Mouse (Mus musculus): Measurements from ENCODE around the gene Fut8. TPM values are rescaled to one million over a fixed set of nuclear protein-coding genes. Genes with fewer than 3 reads are reported as not detected.

The Fut8 gene
- polyA plus RNA-seq, 1 experiment from 2014 or later, result 35.5 TPM

- Histone ChIP-seq H3K27me3 (ENCODE audit: control insufficient read depth, insufficient read depth, low read length) (no peaks in the 10 kb centered on the region), H3K4me1 (ENCODE audit: control insufficient read depth, insufficient read depth, low read length) (no peaks in the 10 kb centered on the region), H3K27ac (ENCODE audit: low read length) (no peak overlapping the region), H3K9ac (replicated peaks; ENCODE audit: low read depth, low read length) (no peak overlapping the region), H3K4me2 (replicated peaks; ENCODE audit: low read depth, low read length) (no peak overlapping the region), H3K36me3 (ENCODE audit: control insufficient read depth, insufficient read depth, low read length) (no peaks in the 10 kb centered on the region), H3K9me3 (ENCODE audit: control insufficient read depth, low read depth, low read length) (no peaks in the 10 kb centered on the region), H3K4me3 (ENCODE audit: low read depth, low read length) (no peak overlapping the region)
- WGBS, result 65% methylated on average over 6 of the region's 6 CpGs
- no peak for ATAC-seq (ENCODE audit: insufficient number of reproducible peaks, insufficient read depth, low FRiP score, low read depth)
Measured at GRCm38 (mm10) chr12:77213896-77214564, 23.9 kb upstream of the Fut8 start.

- no peaks in the 10 kb centered on the region for H3K36me3 ChIP-seq (ENCODE audit: control insufficient read depth, insufficient read depth, low read length)
Measured at GRCm38 (mm10) chr12:77214565-77214909, 23.4 kb upstream of the Fut8 start.

GRCm38 (mm10) chr12:77216511-77217192, 21.3 kb upstream of the Fut8 start:
- WGBS, result 67% methylated on average over 11 of the region's 11 CpGs

More at GRCm38 (mm10) chr12:77214565-77214909, 23.4 kb upstream of the Fut8 start:
- Histone ChIP-seq H3K27me3 (ENCODE audit: control insufficient read depth, insufficient read depth, low read length) (no peaks in the 10 kb centered on the region), H3K4me3 (ENCODE audit: low read depth, low read length) (no peak overlapping the region), H3K27ac (ENCODE audit: low read length) (no peak overlapping the region), H3K9ac (replicated peaks; ENCODE audit: low read depth, low read length) (no peak overlapping the region), H3K9me3 (ENCODE audit: control insufficient read depth, low read depth, low read length) (no peaks in the 10 kb centered on the region), H3K4me1 (ENCODE audit: control insufficient read depth, insufficient read depth, low read length) (no peaks in the 10 kb centered on the region), H3K4me2 (replicated peaks; ENCODE audit: low read depth, low read length) (no peak overlapping the region)
- 85% methylated on average over 3 of the region's 3 CpGs for WGBS
- ATAC-seq (ENCODE audit: insufficient number of reproducible peaks, insufficient read depth, low FRiP score, low read depth), result no peak

GRCm38 (mm10) chr12:77220616-77221015, 17.3 kb upstream of the Fut8 start:
- H3K4me3 ChIP-seq (ENCODE audit: low read depth, low read length), result no peak overlapping the region
- WGBS, result 65% methylated on average over 5 of the region's 5 CpGs
- no peak overlapping the region for H3K9ac ChIP-seq (replicated peaks; ENCODE audit: low read depth, low read length)
- no peaks in the 10 kb centered on the region for H3K36me3 ChIP-seq (ENCODE audit: control insufficient read depth, insufficient read depth, low read length)
- H3K27ac ChIP-seq (ENCODE audit: low read length), result no peak overlapping the region
- no peaks in the 10 kb centered on the region for H3K9me3 ChIP-seq (ENCODE audit: control insufficient read depth, low read depth, low read length)
- no peaks in the 10 kb centered on the region for H3K27me3 ChIP-seq (ENCODE audit: control insufficient read depth, insufficient read depth, low read length)
- H3K4me1 ChIP-seq (ENCODE audit: control insufficient read depth, insufficient read depth, low read length), result no peaks in the 10 kb centered on the region
- no peak overlapping the region for H3K4me2 ChIP-seq (replicated peaks; ENCODE audit: low read depth, low read length)
- no peak for ATAC-seq (ENCODE audit: insufficient number of reproducible peaks, insufficient read depth, low FRiP score, low read depth)

More at GRCm38 (mm10) chr12:77216511-77217192, 21.3 kb upstream of the Fut8 start:
- no peaks in the 10 kb centered on the region for H3K9me3 ChIP-seq (ENCODE audit: control insufficient read depth, low read depth, low read length)
- no peak overlapping the region for H3K4me2 ChIP-seq (replicated peaks; ENCODE audit: low read depth, low read length)
- H3K36me3 ChIP-seq (ENCODE audit: control insufficient read depth, insufficient read depth, low read length), result no peaks in the 10 kb centered on the region
- H3K4me3 ChIP-seq (ENCODE audit: low read depth, low read length), result no peak overlapping the region
- no peaks in the 10 kb centered on the region for H3K4me1 ChIP-seq (ENCODE audit: control insufficient read depth, insufficient read depth, low read length)
- no peak overlapping the region for H3K9ac ChIP-seq (replicated peaks; ENCODE audit: low read depth, low read length)
- H3K27me3 ChIP-seq (ENCODE audit: control insufficient read depth, insufficient read depth, low read length), result no peaks in the 10 kb centered on the region
- ATAC-seq (ENCODE audit: insufficient number of reproducible peaks, insufficient read depth, low FRiP score, low read depth), result no peak
- no peak overlapping the region for H3K27ac ChIP-seq (ENCODE audit: low read length)

- WGBS, result 83% methylated on average over 6 of the region's 6 CpGs
- no peak for ATAC-seq (ENCODE audit: insufficient number of reproducible peaks, insufficient read depth, low FRiP score, low read depth)
- no peak overlapping the region for H3K9ac ChIP-seq (replicated peaks; ENCODE audit: low read depth, low read length)
Measured at GRCm38 (mm10) chr12:77222272-77222874, 15.6 kb upstream of the Fut8 start.

GRCm38 (mm10) chr12:77223595-77223994, 14.3 kb upstream of the Fut8 start:
- no peaks in the 10 kb centered on the region for H3K36me3 ChIP-seq (ENCODE audit: control insufficient read depth, insufficient read depth, low read length)
- no peaks in the 10 kb centered on the region for H3K4me1 ChIP-seq (ENCODE audit: control insufficient read depth, insufficient read depth, low read length)
- ATAC-seq (ENCODE audit: insufficient number of reproducible peaks, insufficient read depth, low FRiP score, low read depth), result no peak
- no peak overlapping the region for H3K9ac ChIP-seq (replicated peaks; ENCODE audit: low read depth, low read length)
- no peak overlapping the region for H3K27ac ChIP-seq (ENCODE audit: low read length)
- no peaks in the 10 kb centered on the region for H3K27me3 ChIP-seq (ENCODE audit: control insufficient read depth, insufficient read depth, low read length)
- no peak overlapping the region for H3K4me2 ChIP-seq (replicated peaks; ENCODE audit: low read depth, low read length)
- WGBS, result 80% methylated on average over 3 of the region's 3 CpGs
- no peaks in the 10 kb centered on the region for H3K9me3 ChIP-seq (ENCODE audit: control insufficient read depth, low read depth, low read length)
- H3K4me3 ChIP-seq (ENCODE audit: low read depth, low read length), result no peak overlapping the region

More at GRCm38 (mm10) chr12:77222272-77222874, 15.6 kb upstream of the Fut8 start:
- Histone ChIP-seq H3K9me3 (ENCODE audit: control insufficient read depth, low read depth, low read length) (no peaks in the 10 kb centered on the region), H3K4me1 (ENCODE audit: control insufficient read depth, insufficient read depth, low read length) (no peaks in the 10 kb centered on the region), H3K4me2 (replicated peaks; ENCODE audit: low read depth, low read length) (no peak overlapping the region), H3K27ac (ENCODE audit: low read length) (no peak overlapping the region), H3K4me3 (ENCODE audit: low read depth, low read length) (no peak overlapping the region), H3K27me3 (ENCODE audit: control insufficient read depth, insufficient read depth, low read length) (no peaks in the 10 kb centered on the region), H3K36me3 (ENCODE audit: control insufficient read depth, insufficient read depth, low read length) (no peaks in the 10 kb centered on the region)

- Histone ChIP-seq H3K4me1 (ENCODE audit: control insufficient read depth, insufficient read depth, low read length) (no peaks in the 10 kb centered on the region), H3K9me3 (ENCODE audit: control insufficient read depth, low read depth, low read length) (no peaks in the 10 kb centered on the region), H3K27ac (ENCODE audit: low read length) (no peak overlapping the region), H3K4me3 (ENCODE audit: low read depth, low read length) (no peak overlapping the region), H3K36me3 (ENCODE audit: control insufficient read depth, insufficient read depth, low read length) (no peaks in the 10 kb centered on the region), H3K27me3 (ENCODE audit: control insufficient read depth, insufficient read depth, low read length) (no peaks in the 10 kb centered on the region), H3K4me2 (replicated peaks; ENCODE audit: low read depth, low read length) (no peak overlapping the region), H3K9ac (replicated peaks; ENCODE audit: low read depth, low read length) (no peak overlapping the region)
- 82% methylated on average over 4 of the region's 4 CpGs for WGBS
- no peak for ATAC-seq (ENCODE audit: insufficient number of reproducible peaks, insufficient read depth, low FRiP score, low read depth)
Measured at GRCm38 (mm10) chr12:77224121-77224520, 13.8 kb upstream of the Fut8 start.

- Histone ChIP-seq H3K4me3 (ENCODE audit: low read depth, low read length) (no peak overlapping the region), H3K9me3 (ENCODE audit: control insufficient read depth, low read depth, low read length) (no peaks in the 10 kb centered on the region), H3K27me3 (ENCODE audit: control insufficient read depth, insufficient read depth, low read length) (no peaks in the 10 kb centered on the region), H3K27ac (ENCODE audit: low read length) (no peak overlapping the region), H3K4me1 (ENCODE audit: control insufficient read depth, insufficient read depth, low read length) (no peaks in the 10 kb centered on the region), H3K4me2 (replicated peaks; ENCODE audit: low read depth, low read length) (no peak overlapping the region), H3K36me3 (ENCODE audit: control insufficient read depth, insufficient read depth, low read length) (no peaks in the 10 kb centered on the region), H3K9ac (replicated peaks; ENCODE audit: low read depth, low read length) (no peak overlapping the region)
- 69% methylated on average over 4 of the region's 4 CpGs for WGBS
- no peak for ATAC-seq (ENCODE audit: insufficient number of reproducible peaks, insufficient read depth, low FRiP score, low read depth)
Measured at GRCm38 (mm10) chr12:77224891-77225290, 13.0 kb upstream of the Fut8 start.
